Mouse (Mus musculus) heart, postnatal 14 days (tissue): ENCODE measurements around the gene Cdkn2c. TPM values are rescaled to one million over a fixed set of nuclear protein-coding genes. Genes with fewer than 3 reads are reported as not detected.
"Not testable (repeated sequence)": the region's sequence is repeated elsewhere in the genome, so short reads cannot be mapped to it uniquely, and the experiment has no call there.

Experiments
- DNase-seq, 2 experiments: peaks; one replicate each; pipeline ENCODE4 v3.0.0; 2021 to 2022
- intact Hi-C: fragments of 180-260 bp; cut with DNase I; formaldehyde crosslinking; loops from one replicate; pipeline ENCODE4 v1.15.1; 2025
- long read RNA-seq, 2 experiments: library from polyadenylated mRNA; stranded (forward); transcript quantifications; one replicate each; pipeline ENCODE4 v2.0.0; 2021
- total RNA-seq, 2 experiments: library from RNA; stranded (reverse); gene quantifications; 2 replicates each; pipeline ENCODE4 v1.2.3; 2021

The Cdkn2c gene
- total RNA-seq: 10 to 100 TPM; 19.5 to 23.6 TPM
- long read RNA-seq, experiment 1, transcript Cdkn2c-202 (3 exons, 2,471 nt): major isoform, 37 of 51 reads
- long read RNA-seq, experiment 1, transcript Cdkn2c-201 (2 exons, 1,106 nt): minor isoform, 11 of 51 reads
- long read RNA-seq, experiment 1, partial matches to known transcripts: 0 of 51 reads
- long read RNA-seq, experiment 1, other reads (novel, unspliced or antisense): 3 of 51 reads
- long read RNA-seq, experiment 2, transcript Cdkn2c-202 (3 exons, 2,471 nt): major isoform, 23 of 31 reads
- long read RNA-seq, experiment 2, transcript Cdkn2c-201 (2 exons, 1,106 nt): minor isoform, 6 of 31 reads
- long read RNA-seq, experiment 2, partial matches to known transcripts: 0 of 31 reads
- long read RNA-seq, experiment 2, other reads (novel, unspliced or antisense): 2 of 31 reads

DNA sequence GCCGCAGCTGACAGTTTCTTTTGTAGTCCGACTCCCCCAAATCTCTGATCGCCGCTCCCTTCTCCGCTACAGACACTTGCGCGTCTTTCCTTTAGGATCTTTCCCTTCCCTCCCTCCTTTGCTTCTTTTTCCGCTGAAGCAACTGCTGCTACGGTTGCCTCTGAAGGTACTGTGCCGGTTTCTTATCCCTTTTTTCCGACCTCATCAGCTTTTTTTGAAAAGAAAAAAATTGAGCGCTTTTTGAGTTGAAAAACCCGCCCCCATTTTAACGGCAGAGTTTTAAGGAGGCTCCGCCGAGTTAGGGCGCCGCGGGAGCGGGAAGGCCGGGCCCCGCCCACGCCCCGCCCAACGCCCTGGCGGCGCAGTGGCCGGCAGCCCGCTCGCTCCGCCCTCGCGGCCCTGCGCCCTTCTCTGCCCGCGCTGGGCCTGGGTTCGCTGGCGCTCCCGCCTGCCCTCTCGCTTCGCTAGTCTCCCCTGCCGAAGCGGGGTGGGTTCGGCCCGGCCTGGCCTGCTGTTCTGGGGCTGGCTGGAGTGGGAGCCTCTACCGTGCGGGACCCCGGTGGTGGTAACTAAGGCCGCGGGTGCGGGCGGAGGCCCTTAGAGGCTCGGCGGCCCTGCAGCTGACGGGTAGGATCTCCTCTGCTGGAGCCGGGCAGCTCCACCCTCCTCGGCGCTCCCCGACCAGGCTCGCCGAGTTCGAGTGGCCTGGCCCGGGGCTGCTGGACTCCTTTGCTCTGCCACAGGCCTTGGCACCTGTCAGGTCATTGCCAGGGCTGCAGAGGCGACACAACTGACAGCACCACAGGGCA lies at the start of gene Cdkn2c:
Gene Cdkn2c (minus strand): TSS at position 729 of the 809 bp plus-strand sequence.
- intact Hi-C loops: no loop called here
- DNase-seq: peak; percentile 92 to 96

DNA sequence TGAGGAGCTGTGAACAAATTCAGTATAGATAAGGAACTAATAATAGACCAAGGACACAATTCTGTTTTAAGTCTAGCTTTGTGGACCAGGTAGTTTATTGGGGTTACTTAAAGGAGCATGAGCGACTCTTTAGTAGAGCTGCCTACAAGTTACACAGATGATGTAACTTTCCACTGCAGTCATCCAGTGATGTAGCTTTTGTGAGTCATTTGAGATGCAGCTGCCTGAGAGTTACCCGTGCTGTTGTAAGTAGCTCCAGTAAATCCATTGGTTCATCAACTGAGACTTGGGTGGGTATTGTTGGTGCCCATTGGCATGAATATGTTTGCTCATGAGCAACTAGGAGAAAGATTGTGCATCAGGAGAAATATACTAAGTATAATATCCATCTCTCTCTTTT lies 38.4 kb upstream of the Cdkn2c start:
- no peak for DNase-seq
- intact Hi-C loops: loop anchor here (10.0 kb wide), 1 partner anchor 271 kb away; no protein-coding TSS in a partner anchor

DNA sequence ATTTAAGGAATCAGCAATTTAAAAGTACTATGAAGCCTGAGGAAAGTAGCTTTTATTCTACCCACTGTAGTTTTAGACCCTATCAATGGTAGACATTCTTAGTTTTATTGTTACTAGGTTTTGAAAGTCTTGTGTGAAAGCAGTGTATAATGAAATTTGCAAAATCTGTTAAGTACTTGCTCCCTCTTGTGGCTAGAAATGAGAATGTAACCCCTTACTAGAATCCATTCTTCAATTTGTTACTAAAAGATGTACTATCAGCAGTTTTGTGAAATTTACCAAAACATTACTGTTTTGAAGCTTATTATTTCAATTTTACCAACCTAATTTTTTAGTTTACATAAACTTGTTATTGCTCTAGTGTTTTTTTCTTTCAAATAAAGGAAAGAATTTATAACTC lies 36.6 kb upstream of the Cdkn2c start:
- DNase-seq: peak in 1 of 2 experiments; percentile 11

DNA sequence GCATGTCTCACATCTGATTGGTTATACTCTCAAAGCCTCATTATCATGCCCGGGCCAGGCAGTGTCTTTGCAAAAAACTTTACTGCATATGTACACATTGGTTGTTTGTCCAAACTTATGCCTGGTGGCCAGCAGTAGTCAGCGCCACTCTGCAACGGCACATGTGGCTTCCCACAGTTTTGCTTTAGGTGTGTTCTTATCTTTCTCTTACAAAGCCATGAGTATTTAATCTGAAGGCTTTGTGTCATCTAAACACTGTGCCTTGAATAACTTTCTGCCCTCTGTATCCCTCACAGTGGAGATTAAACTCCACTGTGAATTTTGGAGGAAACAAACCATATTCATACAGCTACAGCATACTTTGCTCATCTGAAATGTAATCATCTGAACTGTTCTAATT lies 33.7 kb upstream of the Cdkn2c start:
- intact Hi-C loops: loop anchor here (5.0 to 10.0 kb wide), 2 partner anchors 123 to 266 kb away; no protein-coding TSS in a partner anchor
- not testable (repeated sequence) for DNase-seq

More for the DNA sequence above, 36.6 kb upstream of the Cdkn2c start:
- intact Hi-C loops: loop anchor here (2.0 to 10.0 kb wide), 3 partner anchors 126 to 269 kb away; no protein-coding TSS in a partner anchor

DNA sequence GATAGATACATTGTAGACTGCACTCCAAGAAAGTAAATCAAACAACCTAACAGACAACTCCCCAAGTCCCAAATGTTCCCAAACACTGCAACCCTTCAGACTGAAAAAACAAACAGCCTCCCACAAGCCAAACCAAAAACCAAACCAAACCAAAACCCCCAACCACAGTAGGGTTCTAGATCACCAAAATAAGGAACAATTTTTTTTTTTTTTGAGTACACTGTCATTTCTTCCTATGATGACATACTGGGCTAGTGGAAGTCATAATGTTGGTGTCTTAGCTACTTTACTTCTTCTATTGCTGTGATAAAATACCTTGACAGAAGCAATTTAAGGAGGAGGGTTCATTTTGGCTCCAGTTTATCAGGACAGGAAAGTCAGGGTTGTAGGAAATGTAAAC lies 25.7 kb upstream of the Cdkn2c start:
- intact Hi-C loops: no loop called here
- DNase-seq: no peak

DNA sequence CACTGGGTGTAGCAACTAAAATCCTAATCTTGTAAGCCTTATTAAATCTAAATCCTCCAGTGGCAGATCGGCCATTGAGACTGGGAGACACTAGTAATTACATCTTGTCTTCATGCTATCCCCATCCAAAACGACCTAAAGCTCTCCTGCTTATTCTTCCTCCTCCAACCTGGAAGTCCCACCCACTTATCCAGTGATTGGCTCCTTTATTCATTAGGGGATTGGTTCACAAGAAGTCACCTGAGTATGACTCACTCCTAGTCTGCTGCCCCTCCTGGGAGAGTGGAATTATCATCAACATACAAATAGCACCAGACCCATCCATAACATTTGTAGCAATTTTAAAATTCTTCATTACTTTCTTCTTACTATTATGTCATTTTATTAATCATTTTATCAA lies 16.6 kb upstream of the Cdkn2c start:
- DNase-seq: no peak
- intact Hi-C loops: no loop called here

DNA sequence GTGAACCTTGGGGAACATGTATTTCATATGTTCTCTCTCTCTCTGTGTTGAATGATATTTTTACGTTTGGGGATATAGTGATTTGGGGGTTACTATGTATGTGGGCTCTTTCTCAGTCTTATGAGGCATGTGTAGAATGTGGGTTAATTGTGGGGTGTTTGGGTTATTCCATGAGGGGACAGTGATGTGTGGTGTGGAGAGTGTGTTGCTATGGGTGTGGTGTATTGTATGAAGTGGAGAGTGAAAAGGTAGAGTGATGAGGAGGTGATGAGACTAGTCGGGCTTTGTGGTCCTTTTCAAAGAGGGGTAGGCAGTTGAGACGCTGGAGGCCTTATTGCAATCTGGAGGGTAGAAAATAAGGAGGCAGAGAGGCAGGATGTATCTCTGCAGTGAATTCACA lies 10.2 kb upstream of the Cdkn2c start:
- intact Hi-C loops: no loop called here
- DNase-seq: no peak

- intact Hi-C loops: no loop called here
- DNase-seq: peak; percentile 98
These were observed 9.5 kb upstream of the Cdkn2c start, which contains the start of gene Faf1 for GRCm38 (mm10) chr4:109676218-109677215. Faf1 (plus strand) TSS chr4:109676588.

- DNase-seq: no peak
- intact Hi-C loops: no loop called here
These were observed 7.1 kb upstream of the Cdkn2c start for GRCm38 (mm10) chr4:109674097-109674496.

DNA sequence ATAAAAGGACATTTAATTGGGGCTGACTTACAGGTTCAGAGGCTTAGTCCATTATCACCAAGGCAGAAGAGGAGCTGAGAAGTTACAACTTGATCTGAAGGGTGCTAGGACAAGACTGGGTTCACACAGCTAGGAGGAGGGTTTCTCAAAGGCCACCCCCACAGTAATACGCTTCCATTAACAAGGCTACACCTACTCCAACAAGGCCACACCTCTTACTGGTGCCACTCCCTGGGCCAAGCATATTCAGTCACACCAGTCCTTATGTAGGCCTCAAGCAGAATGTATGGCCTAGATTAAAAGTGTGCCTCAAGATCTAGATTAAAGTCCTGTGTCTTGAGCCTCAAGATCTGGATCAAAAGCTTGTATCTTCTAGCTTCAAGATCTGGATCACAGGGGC lies 5.0 kb upstream of the Cdkn2c start:
- no peak for DNase-seq
- intact Hi-C loops: no loop called here

- intact Hi-C loops: no loop called here
These were observed 3.2 kb upstream of the Cdkn2c start for GRCm38 (mm10) chr4:109670213-109670612.

DNA sequence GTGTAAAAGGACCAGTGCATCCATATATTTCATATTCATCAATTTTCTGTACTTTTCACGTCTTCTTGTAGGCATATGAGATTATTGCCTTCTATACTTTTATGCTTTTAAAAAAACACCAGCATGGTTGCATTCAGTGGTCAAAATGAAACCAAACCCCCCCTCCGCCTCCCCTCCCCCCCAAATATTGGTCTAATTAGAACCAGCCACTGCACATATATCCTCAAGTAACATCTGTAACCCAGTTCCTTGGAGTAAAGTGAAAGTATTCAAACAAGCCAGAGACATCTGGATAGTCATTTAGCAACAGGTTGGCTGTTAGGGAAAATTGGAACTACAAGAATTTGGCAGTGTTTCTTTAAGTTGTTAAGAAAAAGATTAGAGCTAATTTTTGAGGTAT lies 529 bp upstream of the Cdkn2c start:
- intact Hi-C loops: no loop called here
- DNase-seq: no peak

More at GRCm38 (mm10) chr4:109670213-109670612, 3.2 kb upstream of the Cdkn2c start:
- no peak for DNase-seq

GRCm38 (mm10) chr4:109665982-109666460 lies 968 bp downstream of the Cdkn2c start:
- peak; percentile 82 to 83 for DNase-seq
- intact Hi-C loops: no loop called here

GRCm38 (mm10) chr4:109665101-109665981 lies 1.6 kb downstream of the Cdkn2c start:
- intact Hi-C loops: no loop called here
- DNase-seq: peak; percentile 72 to 83

DNA sequence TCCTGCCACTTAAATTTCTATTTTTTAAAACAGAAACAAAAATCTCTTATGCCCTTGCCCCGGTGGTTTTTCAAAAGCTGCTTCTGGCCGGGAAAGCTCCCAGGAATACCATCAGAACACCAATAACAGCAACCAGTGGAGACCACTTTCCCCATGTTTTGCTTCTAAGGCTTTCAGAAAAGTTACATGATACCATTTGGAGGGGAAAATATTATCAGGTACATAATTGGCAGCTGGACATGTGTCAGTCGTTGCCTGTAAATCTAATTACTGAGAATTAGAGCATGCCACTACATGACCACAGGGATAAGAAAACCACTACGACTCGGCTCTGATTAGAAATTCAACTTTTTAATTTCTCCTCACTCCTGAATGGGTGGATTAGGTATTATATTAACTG lies 2.9 kb downstream of the Cdkn2c start:
- DNase-seq: no peak
- intact Hi-C loops: no loop called here

- DNase-seq: no peak
- intact Hi-C loops: no loop called here
These were observed 4.7 kb downstream of the Cdkn2c start for GRCm38 (mm10) chr4:109662271-109662670.

DNA sequence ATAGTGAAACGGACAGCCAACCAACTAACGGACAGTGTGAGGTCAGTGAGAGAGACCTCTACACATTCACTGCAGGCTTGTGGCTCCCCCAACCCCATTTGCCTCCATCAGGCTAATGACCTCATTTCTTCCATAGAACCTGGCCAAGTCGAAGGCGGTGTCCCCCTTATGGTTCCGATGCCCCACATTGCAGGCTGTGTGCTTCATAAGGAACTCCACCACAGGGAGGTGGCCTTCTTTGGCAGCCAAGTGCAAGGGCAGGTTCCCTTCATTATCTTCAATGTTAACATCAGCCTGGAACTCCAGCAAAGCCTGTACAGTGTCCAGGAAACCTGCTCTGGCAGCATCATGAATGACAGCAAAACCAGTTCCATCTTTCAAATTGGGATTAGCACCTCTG lies 5.8 kb downstream of the Cdkn2c start:
- peak; percentile 13 to 22 for DNase-seq
- intact Hi-C loops: no loop called here

DNA sequence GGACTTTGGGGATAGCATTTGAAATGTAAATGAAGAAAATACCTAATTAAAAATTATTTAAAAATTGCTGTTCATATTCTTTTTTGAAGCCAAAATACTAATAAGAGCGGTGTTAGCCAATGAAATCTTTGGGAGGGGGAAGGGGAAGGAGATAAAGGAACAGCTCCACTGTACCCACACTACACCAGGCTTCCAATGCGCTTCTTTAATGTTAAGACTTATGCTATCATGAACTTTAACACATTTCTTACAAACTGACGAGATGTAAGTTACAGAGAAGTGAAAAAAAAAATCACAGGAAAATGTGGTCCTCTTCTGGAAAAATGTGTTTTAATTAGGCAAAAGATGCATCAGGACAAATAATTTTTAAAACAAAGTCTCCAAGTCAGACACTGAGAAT lies 6.4 kb downstream of the Cdkn2c start:
- intact Hi-C loops: no loop called here
- DNase-seq: no peak

GRCm38 (mm10) chr4:109659571-109659970 lies 7.4 kb downstream of the Cdkn2c start:
- no peak for DNase-seq
- intact Hi-C loops: no loop called here
